In genomic region chr4:9028475-9028874, GRCm38 (mm10) we compare ENCODE assay signal across 8 mouse cellular contexts.
A peak's percentile ranks its signal among the peaks of the same experiment; 100 is the strongest.
DNase-seq lines count a peak whose midpoint lies in the region; ATAC-seq and TF ChIP-seq lines count a peak whose summit lies in the region.

No protein-coding gene starts in this region.

- H3K27me3 ChIP-seq in kidney, embryonic 14.5 days (ENCODE audit: control insufficient read depth, insufficient read depth, low read length), result no peaks in the 10 kb centered on the region
- H3K27me3 ChIP-seq in embryonic facial prominence, embryonic 15.5 days, result peaks cover 19% of the 10 kb centered on the region
- no peaks in the 10 kb centered on the region for H3K27me3 ChIP-seq in hindbrain, embryonic 10.5 days (ENCODE audit: insufficient read depth, poor library complexity, severe bottlenecking)
- peaks cover 50% of the 10 kb centered on the region for H3K27me3 ChIP-seq in limb, embryonic 13.5 days
- no peaks in the 10 kb centered on the region for H3K27me3 ChIP-seq in midbrain, postnatal 0 days (ENCODE audit: insufficient read depth, low read length)

- under 1% methylated on average over 12 of the region's 12 CpGs for WGBS in kidney, embryonic 14.5 days
- under 1% methylated on average over 12 of the region's 12 CpGs for WGBS in embryonic facial prominence, embryonic 15.5 days
- WGBS in hindbrain, embryonic 10.5 days, result 1% methylated on average over 12 of the region's 12 CpGs
- under 1% methylated on average over 12 of the region's 12 CpGs for WGBS in limb, embryonic 13.5 days
- WGBS in midbrain, postnatal 0 days, result under 1% methylated on average over 12 of the region's 12 CpGs

- peak overlapping the region; percentile 32 for H3K9ac ChIP-seq in kidney, embryonic 14.5 days (ENCODE audit: low read depth, low read length)
- H3K9ac ChIP-seq in embryonic facial prominence, embryonic 15.5 days, result 0 out of 2 replicates have a peak overlapping the region, but pooled peaks have one; percentile 21
- peak overlapping the region; percentile 46; the same call in 1 of the 2 replicates for H3K9ac ChIP-seq in limb, embryonic 13.5 days
- peak overlapping the region; percentile 37; the same call in 1 of the 2 replicates for H3K9ac ChIP-seq in midbrain, postnatal 0 days (replicated peaks; ENCODE audit: low read length, poor library complexity, severe bottlenecking)

- no peak overlapping the region for H3K27ac ChIP-seq in kidney, embryonic 14.5 days (ENCODE audit: low read depth, low read length)
- H3K27ac ChIP-seq in embryonic facial prominence, embryonic 15.5 days (replicated peaks), result no peak overlapping the region
- peak overlapping the region; percentile 90 for H3K27ac ChIP-seq in hindbrain, embryonic 10.5 days
- H3K27ac ChIP-seq in limb, embryonic 13.5 days, result peak overlapping the region; percentile 17; the same call in 1 of the 2 replicates
- H3K27ac ChIP-seq in midbrain, postnatal 0 days (ENCODE audit: low read depth, low read length), result no peak overlapping the region

- H3K4me1 ChIP-seq in kidney, embryonic 14.5 days (ENCODE audit: control insufficient read depth, insufficient read depth, low read length), result peaks cover 8% of the 10 kb centered on the region
- peaks cover 11% of the 10 kb centered on the region for H3K4me1 ChIP-seq in embryonic facial prominence, embryonic 15.5 days
- H3K4me1 ChIP-seq in hindbrain, embryonic 10.5 days (replicated peaks), result peaks cover 47% of the 10 kb centered on the region
- peaks cover 32% of the 10 kb centered on the region for H3K4me1 ChIP-seq in limb, embryonic 13.5 days
- peaks cover 3% of the 10 kb centered on the region for H3K4me1 ChIP-seq in midbrain, postnatal 0 days (ENCODE audit: insufficient read depth, low read length)

- no peaks in the 10 kb centered on the region for H3K36me3 ChIP-seq in kidney, embryonic 14.5 days (ENCODE audit: control insufficient read depth, insufficient read depth, low read length)
- H3K36me3 ChIP-seq in embryonic facial prominence, embryonic 15.5 days, result no peaks in the 10 kb centered on the region
- no peaks in the 10 kb centered on the region for H3K36me3 ChIP-seq in hindbrain, embryonic 10.5 days
- H3K36me3 ChIP-seq in limb, embryonic 13.5 days, result no peaks in the 10 kb centered on the region
- H3K36me3 ChIP-seq in midbrain, postnatal 0 days (ENCODE audit: insufficient read depth, low read length), result no peaks in the 10 kb centered on the region

- peak overlapping the region; percentile 95 for H3K4me2 ChIP-seq in kidney, embryonic 14.5 days (replicated peaks; ENCODE audit: low read depth, low read length)
- H3K4me2 ChIP-seq in embryonic facial prominence, embryonic 15.5 days (replicated peaks), result peak overlapping the region; percentile 86
- H3K4me2 ChIP-seq in limb, embryonic 13.5 days (replicated peaks), result peak overlapping the region; percentile 82
- peak overlapping the region; percentile 94 for H3K4me2 ChIP-seq in midbrain, postnatal 0 days (ENCODE audit: low read depth, low read length, poor library complexity, severe bottlenecking)

- no peak for DNase-seq in kidney, adult 8-10 months
- DNase-seq in NIH3T3 (ENCODE audit: low read depth), result peak; percentile 32
- DNase-seq in hindbrain, embryonic 10.5 days (ENCODE audit: low spot score), result peak; percentile 66
- DNase-seq in midbrain, postnatal 0 days (ENCODE audit: low spot score), result peak; percentile 83

- peak overlapping the region; percentile 41 for H3K4me3 ChIP-seq in kidney, embryonic 14.5 days (ENCODE audit: low read length)
- H3K4me3 ChIP-seq in embryonic facial prominence, embryonic 15.5 days (replicated peaks), result peak overlapping the region; percentile 43
- H3K4me3 ChIP-seq in hindbrain, embryonic 10.5 days, result peak overlapping the region; percentile 58
- peak overlapping the region; percentile 45 for H3K4me3 ChIP-seq in limb, embryonic 13.5 days
- H3K4me3 ChIP-seq in midbrain, postnatal 0 days (ENCODE audit: low read depth, low read length), result peak overlapping the region; percentile 44

- ATAC-seq in kidney, embryonic 14.5 days (ENCODE audit: low FRiP score, low TSS enrichment), result no peak; the same call in 1 of the 2 replicates
- ATAC-seq in embryonic facial prominence, embryonic 15.5 days (ENCODE audit: insufficient number of reproducible peaks, low FRiP score, low TSS enrichment, low read depth), result no peak
- ATAC-seq in limb, embryonic 13.5 days (ENCODE audit: low FRiP score, low read depth), result no peak
- ATAC-seq in midbrain, postnatal 0 days (ENCODE audit: low FRiP score), result no peak
- ATAC-seq in erythroblast, adult 5-6 weeks (replicated peaks; ENCODE audit: low FRiP score, poor library complexity, severe bottlenecking), result no peak

- H3K9me3 ChIP-seq in kidney, embryonic 14.5 days (ENCODE audit: control insufficient read depth, low read length), result no peaks in the 10 kb centered on the region
- H3K9me3 ChIP-seq in embryonic facial prominence, embryonic 15.5 days (replicated peaks), result no peaks in the 10 kb centered on the region
- no peaks in the 10 kb centered on the region for H3K9me3 ChIP-seq in hindbrain, embryonic 10.5 days
- H3K9me3 ChIP-seq in limb, embryonic 13.5 days, result no peaks in the 10 kb centered on the region
- no peaks in the 10 kb centered on the region for H3K9me3 ChIP-seq in midbrain, postnatal 0 days (ENCODE audit: low read length)

- TF ChIP-seq CTCF in midbrain, postnatal 0 days (IDR thresholded peaks at IDR 0.05), result no peak

Comparison
In these comparisons a context has a peak if more than half of its experiments do, and no peak if none do; other contexts are left out.
1. H3K27ac ChIP-seq: peak in hindbrain, embryonic 10.5 days (single experiment) and limb, embryonic 13.5 days (single experiment); none in kidney, embryonic 14.5 days (single experiment), embryonic facial prominence, embryonic 15.5 days (single experiment) and midbrain, postnatal 0 days (single experiment).
2. DNase-seq: peak in NIH3T3 (single experiment), hindbrain, embryonic 10.5 days (single experiment) and midbrain, postnatal 0 days (single experiment); none in kidney, adult 8-10 months (0 of 2).
3. Peak in every context shown above with its lines, with median percentiles within 50 percentile points of each other: H3K4me2 ChIP-seq, H3K4me3 ChIP-seq and H3K9ac ChIP-seq.